Mouse (Mus musculus): Measurements from ENCODE around the gene Abhd2.

Gene Abhd2

DNA sequence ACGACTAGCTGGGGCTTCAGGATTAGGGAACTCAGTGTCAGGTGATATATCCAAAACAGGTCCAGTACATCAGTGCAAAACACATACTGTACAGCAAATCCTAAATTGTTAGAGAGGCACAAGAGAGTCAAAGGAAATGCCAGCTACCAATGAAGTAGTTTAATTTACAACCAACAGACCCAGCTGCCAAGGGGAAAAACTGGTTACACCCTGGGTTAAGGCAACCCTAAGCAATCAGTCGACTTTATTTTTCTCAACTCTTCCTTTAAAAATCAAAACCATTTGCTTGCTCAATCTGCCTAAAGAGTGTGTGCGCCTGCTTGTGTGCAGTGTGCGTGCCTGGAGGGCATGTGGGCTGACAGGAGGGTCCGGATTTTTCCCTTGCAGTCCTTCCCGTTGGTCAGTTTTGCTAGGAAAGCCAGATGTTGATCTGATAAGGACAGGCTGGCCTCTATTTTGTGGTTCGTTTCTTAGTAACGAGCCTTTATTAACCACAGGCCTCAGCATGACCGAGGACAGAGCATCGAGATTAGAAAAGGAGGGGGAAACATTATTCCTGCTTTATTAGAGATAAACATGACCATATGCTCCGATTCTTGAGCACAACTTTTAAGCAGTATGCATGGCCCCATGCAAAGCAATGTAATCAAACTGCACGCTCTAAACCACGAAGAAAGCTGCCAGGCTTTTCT is 45.3 kb downstream of the Abhd2 start:
- no peak for DNase-seq (ENCODE audit: low spot score in 2 of 2)

DNA sequence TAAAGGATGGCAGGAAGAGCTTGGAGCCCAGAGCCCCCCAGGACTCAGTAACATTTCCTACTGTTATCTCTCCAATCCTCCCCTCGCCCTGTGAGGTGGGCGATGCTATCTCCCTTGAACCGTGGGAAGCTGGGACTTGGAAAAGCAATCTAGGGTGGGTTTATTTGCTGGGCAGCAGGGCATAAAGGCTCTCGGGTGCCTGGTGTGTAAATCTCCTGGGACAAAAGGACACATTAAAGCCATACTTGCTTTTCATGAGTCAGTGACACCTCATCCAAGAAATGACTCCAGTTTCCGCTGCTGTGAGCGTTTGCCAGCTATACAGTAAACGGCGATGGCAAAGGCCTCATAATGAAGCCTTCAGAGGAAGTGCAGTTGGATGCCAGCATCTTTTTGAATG is 50.9 kb downstream of the Abhd2 start:
- DNase-seq (ENCODE audit: low spot score in 2 of 2) = no peak

DNA sequence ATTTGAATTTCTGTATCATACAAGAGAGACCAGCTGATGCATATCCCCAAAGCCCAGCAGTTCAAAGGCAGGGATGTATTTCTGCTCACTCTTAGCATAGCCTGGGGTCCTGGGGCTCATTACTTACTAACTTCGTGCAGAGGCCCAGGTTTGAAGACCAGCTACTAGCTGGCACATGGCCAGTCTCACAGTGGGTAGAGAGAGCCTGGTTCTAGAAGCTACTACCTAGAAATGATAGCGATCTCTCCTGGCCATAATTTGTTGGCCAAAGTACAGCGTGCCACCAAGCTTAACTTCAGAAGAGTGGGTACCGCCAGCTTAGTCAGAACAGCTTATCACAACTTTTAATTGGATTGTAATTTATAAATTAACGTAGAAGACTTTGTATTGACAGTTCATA is 55.8 kb downstream of the Abhd2 start:
- no peak for DNase-seq (ENCODE audit: low spot score in 2 of 2)

DNA sequence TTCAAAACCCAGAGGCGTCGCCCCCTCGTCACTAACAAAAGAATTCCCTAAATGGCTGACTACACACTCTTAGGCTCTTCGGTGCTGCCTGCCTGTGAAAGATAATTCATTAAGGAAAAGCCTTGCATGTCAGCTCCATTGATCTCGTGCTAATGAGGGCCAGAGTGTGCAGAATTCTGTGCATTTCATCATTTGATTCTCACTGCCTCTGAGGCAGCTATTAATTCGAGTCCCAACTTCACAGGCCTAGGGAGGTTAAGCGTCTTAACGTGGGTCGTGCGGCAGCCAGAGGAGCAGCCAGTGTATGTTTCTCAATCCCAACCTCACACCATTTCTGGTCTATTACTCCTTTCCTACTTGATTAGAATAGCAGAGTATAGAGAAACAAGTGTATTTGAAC is 58.2 kb downstream of the Abhd2 start:
- DNase-seq (ENCODE audit: low spot score in 2 of 2) = no peak

DNA sequence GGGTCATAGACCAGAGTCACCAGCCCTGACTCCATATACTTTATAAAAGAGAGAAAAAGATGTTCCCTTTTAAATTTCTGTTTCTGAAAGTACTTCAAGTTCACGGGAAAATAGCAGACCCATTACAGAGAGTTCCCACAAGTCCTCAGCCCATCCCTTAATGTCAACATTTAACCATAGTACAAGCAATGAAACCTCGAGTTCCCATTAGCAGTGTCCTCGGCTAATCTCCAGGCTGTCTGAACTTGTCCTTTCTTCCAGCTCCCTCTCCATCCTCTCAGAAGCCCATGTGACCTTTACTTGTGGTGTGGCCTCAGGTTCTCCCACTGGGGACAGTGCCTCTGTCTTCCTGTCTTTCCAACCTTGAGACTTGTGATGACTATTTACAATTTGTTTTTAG is 60.4 kb downstream of the Abhd2 start:
- DNase-seq (ENCODE audit: low spot score in 2 of 2) = no peak

DNA sequence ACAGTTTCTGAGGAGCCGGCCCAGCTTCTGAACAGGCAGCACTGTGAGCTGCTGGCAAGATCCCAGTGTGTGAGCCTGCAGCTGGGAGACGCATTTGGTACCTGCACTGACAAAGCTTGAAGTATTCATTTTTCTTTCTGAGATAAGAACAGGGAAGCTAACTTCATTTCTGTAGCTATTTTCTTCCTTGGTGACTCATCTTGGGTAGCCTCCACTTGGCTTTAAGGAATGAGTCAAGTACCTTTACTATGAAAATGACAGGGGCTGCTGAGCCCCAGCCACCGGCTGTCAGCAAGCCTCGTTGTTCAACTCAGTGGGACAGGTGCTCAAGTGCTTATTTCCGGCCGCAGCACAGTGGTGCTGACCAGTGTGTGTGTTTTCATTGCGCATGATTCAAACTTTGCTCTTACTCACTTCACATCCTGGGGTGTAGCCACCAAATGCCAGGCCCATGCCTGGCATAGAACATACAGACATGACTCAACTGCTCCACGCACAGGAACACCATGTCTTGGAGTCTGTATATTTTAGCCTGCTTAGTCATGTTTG is 63.4 kb downstream of the Abhd2 start:
- no peak for DNase-seq (ENCODE audit: low spot score in 2 of 2)

DNA sequence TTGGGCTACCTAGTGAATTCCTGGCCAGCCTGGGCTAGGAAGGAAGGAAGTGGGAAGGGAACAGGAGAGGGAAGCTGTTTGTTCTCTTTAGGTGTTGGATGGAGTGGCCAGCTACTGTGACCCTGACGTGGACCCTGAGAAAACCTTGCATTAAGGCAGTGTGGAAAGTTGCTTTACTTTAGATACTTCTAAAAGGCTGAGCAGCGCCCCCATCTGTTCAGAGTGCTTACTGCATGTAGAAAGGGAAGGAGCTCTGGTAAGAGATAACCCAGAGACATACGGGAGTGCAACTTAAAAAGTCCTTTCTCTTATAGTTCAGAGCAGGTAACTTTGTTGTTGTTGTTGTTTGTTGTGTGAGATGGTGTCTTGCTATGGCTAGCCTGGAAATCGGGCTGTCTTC is 72.9 kb downstream of the Abhd2 start:
- peak; percentile 45 to 78 for DNase-seq (ENCODE audit: low spot score in 2 of 2)

DNA sequence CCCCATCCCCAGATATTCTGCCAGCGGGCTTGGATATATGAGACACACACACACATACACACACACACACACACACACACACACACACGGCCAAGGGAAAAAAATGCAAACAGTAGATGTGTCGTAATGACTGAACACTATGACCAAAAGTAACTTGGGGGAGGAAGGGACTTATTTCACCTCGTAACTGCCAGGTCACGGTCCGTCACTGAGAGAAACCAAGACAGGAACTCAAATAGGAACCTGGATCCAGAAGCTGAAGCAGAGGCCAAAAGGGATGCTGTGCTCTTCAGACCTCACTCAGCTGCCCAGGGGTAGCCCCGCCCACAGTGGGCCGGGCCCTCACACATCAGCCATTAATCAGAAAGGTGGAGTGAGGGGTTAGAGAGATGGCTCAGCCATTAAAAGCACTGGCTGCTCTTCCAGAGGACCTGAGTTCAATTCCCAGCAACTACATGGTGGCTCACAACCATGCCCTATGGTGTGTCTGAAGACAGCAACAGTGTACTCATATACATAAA is 73.6 kb downstream of the Abhd2 start:
- no peak for DNase-seq (ENCODE audit: low spot score in 2 of 2)

DNA sequence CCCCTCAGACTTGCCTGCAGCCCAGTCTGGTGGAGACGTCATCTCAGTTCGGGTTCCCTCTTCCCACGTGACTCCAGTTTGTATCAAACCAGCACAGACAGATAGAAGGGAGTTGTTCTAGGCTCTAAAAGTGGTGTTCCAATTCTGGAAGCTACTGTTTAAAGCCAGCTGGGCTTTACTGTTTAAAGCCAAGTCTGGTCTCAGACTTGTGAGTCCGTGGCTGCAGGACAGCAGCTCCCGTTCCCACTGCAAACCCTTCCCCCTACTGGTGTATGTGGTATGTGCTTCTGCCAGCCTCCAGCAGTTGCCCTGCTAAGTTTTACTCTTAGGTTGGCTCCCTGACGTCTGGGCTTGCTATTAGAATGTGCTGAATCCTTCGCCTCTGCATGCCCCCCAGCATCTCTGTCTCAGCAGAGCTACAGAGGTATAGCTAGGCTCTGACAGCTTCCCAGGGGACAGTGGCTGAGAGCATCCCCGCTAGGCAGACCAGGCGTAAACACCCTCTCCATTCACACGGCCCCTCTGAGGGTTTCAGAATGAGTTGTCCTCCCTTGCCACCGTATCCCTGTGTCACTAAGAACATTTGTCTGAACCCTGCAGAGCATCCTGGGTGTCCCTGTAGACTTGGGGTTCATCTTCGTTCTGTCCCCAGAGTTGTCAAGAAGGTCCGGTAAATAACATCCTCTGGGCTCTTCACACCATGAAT is 74.3 kb downstream of the Abhd2 start:
- no peak for DNase-seq (ENCODE audit: low spot score in 2 of 2)

DNA sequence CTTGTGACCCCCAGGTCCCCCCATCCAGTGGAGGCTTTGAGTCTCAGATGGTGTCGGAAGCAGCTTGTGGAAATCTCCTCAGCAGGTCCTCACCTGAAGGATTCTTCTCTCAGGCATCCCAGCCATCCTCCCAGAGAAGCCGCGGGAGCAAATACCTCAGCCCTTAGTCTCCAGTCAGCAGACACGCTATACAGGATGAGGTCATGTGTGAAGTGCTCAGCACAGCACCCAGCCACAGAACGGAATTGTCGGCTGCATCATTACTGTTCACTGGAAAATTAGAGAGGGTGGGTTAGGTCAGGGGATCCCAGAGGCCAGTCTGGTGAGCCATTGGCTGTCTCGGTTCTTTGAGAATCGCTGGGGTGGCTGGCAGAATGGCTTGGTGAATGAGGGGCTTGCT is 75.8 kb downstream of the Abhd2 start:
- DNase-seq (ENCODE audit: low spot score in 2 of 2) = no peak

DNA sequence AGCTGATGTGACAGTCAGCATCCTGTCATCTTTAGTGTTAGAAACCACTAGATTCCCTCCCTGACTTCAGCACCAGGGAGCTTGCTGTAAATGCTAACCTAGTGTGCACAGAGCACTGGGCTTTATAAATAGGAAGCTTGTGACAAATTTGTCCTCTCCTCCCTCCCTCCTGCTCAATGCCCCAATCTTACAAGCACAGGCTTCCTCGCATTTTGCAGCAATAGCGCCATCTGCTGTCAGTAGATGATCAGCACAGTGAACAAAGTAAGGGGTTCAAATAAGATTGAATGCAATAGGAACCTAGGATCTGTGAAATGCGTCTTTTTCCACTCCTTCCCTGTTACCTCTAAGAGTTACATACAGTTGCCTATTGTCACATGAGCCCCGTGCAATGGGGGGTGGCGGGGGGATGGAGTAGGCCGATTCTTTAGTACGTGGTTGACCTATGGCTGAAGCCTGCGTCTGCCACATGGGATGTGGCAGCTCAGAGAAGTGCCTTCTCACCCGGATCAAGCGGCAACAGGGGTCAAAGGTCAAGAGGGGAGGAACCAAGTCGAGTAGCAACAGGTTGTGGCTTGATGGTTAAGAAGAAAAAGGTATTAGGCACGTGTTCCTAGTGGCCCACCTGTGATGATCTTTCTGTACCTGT is 76.9 kb downstream of the Abhd2 start:
- peak; percentile 45 to 74 for DNase-seq (ENCODE audit: low spot score in 2 of 2)

DNA sequence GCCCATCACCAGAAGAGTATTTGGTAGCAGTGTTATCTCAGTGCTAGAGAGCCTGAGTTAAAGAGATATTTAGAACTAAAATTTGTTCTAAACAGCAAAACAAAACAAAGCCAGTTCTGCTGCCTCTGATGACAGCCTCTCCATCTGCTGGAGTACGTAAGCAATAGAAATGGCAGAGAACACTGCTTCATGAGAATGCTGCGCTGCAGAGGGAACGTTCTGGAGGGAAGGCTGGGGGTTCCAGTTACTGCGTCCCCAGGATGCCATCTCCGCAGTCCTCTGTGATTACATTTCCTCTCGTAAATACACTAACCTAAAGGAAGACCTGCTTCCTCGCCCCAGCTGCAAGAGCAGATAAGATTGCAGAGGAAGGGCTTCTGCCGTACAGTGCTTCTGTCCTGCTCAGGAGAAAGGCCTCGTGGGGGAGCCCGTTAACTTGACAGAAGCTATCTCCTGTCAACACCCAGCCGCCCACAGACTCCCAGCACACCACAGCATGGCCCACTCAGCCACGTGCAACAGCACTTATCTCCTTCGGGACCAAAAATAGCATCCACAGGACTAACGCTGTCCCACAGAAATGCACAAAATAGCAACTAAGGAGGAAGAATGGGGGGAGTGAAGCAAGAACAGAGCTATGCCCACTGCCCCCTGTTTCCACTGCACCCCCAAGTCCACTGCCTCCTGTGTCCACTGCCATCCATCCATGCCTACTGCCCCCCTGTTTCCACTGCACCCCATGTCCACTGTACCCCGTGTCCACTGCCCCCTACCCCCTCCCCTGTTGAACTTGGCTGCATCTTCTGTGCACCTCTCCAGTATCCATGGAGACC is 85.6 kb downstream of the Abhd2 start:
- DNase-seq (ENCODE audit: low spot score in 2 of 2) = peak in 1 of 2 experiments; percentile 44

DNA sequence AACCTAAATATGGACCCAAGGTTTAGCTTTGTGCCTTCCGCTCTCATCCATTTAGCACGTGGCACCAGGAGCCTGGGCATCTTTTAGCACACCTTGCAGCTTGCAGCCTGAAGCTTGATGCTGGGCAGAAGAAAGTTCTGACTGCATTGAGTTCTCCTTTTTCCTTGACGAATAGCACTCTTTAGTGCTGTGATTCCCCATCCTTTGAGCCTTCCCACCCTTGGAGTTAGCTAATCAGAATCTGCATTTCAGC is 86.1 kb downstream of the Abhd2 start:
- no peak for DNase-seq (ENCODE audit: low spot score in 2 of 2)

DNA sequence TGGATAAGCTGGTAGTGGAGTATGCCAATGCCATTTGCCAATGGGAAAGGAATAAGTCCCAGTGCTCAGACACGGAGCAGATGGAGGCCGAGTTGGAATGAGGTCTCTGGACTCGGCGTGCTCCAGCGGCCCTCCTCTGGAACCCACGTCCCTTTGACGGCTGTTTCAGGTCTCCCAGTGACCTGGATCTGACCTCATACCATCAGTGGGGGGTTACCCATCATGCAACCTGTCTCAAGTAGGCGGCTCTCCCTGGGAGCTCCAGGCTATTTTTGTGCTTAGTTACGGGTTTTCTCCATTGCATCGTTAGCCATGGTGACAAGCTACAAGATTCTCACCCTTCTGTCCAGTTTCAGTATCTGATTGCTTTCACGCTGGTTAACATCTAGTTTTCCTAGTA is 87.1 kb downstream of the Abhd2 start:
- DNase-seq (ENCODE audit: low spot score in 2 of 2) = no peak

DNA sequence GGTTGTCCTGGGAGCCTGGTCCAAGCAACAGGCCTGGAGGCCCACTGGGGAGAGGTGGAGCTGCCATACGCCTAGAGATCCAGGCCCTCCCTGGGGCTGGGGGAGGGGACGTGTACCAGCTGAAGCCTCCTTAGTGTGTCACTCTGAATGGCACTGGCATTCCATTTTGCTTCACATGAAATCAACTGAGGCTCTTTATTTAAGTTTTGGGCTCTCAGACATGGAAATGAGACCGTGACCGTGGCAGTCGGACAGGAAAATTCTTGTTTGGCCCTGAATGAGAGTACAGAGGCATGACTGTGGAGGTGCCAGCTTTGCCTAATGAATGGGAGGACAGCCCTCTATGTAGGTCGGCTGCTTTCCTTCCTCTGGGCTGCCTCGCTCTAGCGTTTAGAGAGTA is 89.2 kb downstream of the Abhd2 start:
- DNase-seq (ENCODE audit: low spot score in 2 of 2) = peak in 1 of 2 experiments; percentile 8

DNA sequence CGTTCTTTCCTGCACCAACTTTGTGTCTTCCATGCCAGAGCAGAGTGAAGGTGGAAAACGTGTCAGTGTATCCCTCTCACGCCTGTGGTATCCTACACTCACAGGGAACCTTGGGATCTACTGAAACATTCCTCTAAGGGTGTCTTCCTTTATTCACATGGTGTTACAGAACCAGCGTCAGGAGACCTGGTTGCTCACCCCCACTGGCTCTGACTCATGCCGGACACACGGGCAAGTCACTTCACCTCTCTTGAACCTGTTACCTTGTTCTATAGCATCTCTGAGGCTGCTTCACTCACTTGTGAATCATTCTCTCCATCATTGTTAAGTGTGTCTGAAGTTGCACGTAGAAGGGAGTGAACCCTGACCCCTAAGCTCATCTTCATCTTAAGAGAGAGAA is 89.8 kb downstream of the Abhd2 start:
- peak in 1 of 2 experiments; percentile 9 for DNase-seq (ENCODE audit: low spot score in 2 of 2)

DNA sequence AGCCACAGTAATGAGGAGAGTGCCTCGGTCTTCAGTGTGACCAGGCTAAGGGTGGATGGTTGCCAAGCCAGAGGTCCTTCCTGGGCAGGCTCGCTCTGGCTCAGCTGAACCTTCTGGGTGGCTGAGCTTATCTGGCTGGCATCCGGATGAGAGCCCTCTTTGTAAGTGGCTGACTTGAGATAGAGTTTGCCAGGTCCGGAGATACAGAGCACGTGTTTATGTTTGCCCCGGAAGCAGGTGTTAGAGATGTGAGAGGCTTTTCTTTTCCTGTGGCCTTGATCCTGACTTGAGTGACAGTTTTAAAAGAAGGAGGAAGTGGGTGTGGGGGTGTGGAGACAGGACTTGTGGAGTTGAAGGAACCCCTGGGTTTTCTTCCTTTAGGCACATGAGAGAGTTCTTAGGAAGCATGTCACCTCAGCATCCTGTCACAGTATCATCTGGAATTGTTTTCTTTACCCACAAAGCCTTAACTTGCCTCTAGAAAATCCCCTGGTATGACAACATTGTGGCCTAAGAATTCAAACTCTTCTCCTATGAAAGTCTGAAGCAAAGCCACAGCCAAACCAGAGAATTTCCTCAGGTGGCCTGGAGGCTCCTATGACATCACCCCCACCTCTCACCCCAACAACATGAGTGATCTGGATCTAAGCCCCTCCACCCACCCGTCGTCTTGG is 90.5 kb downstream of the Abhd2 start:
- peak in 1 of 2 experiments; percentile 36 for DNase-seq (ENCODE audit: low spot score in 2 of 2)

DNA sequence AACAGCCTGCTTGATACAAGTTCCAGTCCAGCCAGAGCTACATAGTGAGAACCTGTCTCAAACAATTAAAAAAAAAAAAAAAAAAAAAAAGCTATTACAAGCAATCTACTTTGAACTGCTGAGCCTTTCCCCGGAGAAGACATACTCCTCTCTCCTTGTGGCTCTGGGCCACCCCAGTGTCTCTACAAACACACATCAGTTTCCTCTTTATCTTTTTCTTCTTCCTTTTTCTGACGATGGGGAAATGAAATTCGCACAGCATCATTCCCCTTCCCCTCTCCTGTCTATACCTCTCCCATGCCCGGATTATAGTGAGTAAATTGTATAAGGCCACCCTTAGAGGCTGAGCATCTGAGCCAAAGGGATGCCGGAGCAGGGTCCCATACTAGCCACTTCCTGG is 95.7 kb downstream of the Abhd2 start:
- DNase-seq (ENCODE audit: low spot score in 2 of 2) = no peak

DNA sequence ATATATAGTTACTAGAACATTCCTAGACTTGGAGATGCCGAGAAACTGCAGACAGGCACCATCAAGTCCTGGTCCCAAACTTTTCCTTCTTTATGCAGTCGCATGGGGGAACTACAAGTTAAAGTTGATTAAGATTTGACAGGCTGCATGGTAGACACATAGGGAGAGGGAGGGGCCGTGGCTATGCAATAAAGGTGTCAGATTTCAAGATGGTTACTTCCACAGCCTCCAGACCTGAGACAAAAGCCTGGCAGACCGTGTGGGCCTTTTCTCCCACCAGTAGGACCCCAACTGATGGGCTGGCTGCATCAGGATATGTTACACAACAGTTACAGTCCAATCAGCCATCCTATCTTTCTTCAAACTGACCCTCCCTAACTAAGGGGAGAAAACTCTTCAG is 96.4 kb downstream of the Abhd2 start:
- no peak for DNase-seq (ENCODE audit: low spot score in 2 of 2)

DNA sequence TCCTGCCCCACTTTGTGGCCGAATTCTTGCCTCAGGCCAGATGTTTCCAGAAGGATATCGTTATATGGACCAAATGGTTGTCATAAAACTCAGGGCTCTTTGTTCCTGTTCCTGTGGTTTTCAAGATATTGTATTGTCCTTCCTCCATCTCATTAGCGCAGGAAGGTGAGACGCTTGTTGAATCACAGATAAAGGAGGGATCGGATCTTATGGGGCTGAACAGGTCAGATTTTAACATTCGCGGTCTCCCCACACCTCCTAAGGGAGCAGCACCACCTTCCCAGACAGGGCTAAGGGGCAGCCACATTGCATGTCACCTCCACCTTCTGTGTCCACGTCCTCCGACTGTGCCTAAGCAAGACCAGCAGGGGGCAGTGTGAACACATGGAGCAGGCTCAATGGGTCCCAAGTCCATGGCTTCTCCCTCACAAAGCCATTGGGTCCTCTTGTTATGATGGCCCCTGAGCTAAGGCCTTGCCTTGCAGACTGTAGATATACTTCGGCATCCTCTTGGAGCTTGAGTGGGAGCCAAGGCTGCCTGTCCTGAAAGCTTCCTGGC is 98.4 kb downstream of the Abhd2 start:
- peak; percentile 72 to 85 for DNase-seq (ENCODE audit: low spot score in 2 of 2)

DNA sequence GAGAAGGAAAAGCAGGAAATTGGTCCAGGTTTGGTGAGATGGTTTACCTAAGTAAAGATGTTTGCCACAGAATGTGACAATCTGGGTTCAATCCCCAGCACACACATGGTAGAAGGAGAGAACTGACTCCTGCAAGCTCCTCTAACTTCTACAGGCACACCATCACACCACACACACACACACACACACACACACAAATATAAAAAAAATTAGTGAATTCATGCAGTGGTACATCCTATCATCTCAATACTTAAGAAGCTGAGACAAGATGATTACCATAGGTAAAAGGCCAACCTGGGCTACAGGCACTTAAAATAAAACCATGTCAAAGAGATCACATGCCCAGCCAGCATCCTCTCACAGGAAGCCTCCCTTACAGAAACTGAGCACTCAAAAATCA is 101.0 kb downstream of the Abhd2 start:
- DNase-seq (ENCODE audit: low spot score in 2 of 2) = no peak
